Comparison of ENCODE assay signal across 15 mouse cellular contexts in the genomic region with DNA sequence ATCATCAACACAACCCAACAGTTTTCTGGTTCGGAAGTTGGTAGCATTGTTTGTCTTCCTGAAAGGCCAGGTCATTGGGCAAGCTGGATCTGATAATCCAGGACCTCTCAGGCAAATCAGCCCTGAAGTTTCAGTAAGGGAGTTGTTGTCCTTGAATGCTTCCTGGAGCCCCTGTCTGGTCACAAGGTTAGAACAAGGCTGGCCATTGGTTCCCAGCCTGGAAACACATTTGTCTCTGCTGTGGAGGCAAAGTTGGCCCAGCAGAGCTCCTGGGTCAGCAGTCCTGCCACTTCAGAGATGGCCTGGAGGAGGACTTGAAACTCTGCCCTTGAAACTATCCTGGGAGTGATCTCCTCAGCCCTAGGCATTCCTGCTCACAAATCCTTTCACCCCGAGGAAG. TPM values are rescaled to one million over a fixed set of nuclear protein-coding genes. Genes with fewer than 3 reads are reported as not detected.
A peak's percentile ranks its signal among the peaks of the same experiment; 100 is the strongest.
DNase-seq lines count a peak whose midpoint lies in the region; ATAC-seq and TF ChIP-seq lines count a peak whose summit lies in the region.
"Had no signal": no experiment of that assay in that cellular context is flagged by ENCODE, and none has a peak within 500 bp of the region (broad histone marks: within the 10 kb centered on the region; RNA-seq: fewer than 3 reads in every experiment).

No protein-coding gene starts in this region.

- no peaks in the 10 kb centered on the region for H3K9me3 ChIP-seq in hindbrain, embryonic 14.5 days (ENCODE audit: control insufficient read depth, low read length)
- no peaks in the 10 kb centered on the region for H3K9me3 ChIP-seq in hindbrain, embryonic 10.5 days
- H3K9me3 ChIP-seq in G1E (replicated peaks) = no peaks in the 10 kb centered on the region
- no peaks in the 10 kb centered on the region for H3K9me3 ChIP-seq in liver, embryonic 15.5 days (replicated peaks)
- H3K9me3 ChIP-seq: neural tube, embryonic 12.5 days had no signal

- DNase-seq in hindbrain, embryonic 14.5 days (ENCODE audit: low spot score) = no peak
- DNase-seq in hindbrain, embryonic 10.5 days (ENCODE audit: low spot score) = no peak
- DNase-seq in 416B (ENCODE audit: low read depth) = peak; percentile 86
- DNase-seq in G1E (ENCODE audit: low spot score) = peak; percentile 60
- no peak for DNase-seq in lung, postnatal 4 days
- no peak for DNase-seq in layer of hippocampus, adult 9-10 months (ENCODE audit: low spot score)
- DNase-seq: kidney, postnatal 4 days; lung, postnatal 10 days; right cerebral cortex, postnatal 4 days; thymus, adult 18-20 months had no signal

- H3K27ac ChIP-seq in hindbrain, embryonic 14.5 days = no peak overlapping the region
- no peak overlapping the region for H3K27ac ChIP-seq in hindbrain, embryonic 10.5 days
- H3K27ac ChIP-seq in liver, embryonic 15.5 days (replicated peaks) = no peak overlapping the region
- H3K27ac ChIP-seq: neural tube, embryonic 12.5 days had no signal

- no peak for TF ChIP-seq CTCF in G1E (IDR thresholded peaks at IDR 0.05; ENCODE audit: low read depth, low read length)

- WGBS in hindbrain, embryonic 14.5 days = 88% methylated on average over 2 of the region's 2 CpGs
- 90% methylated on average over 2 of the region's 2 CpGs for WGBS in hindbrain, embryonic 10.5 days
- WGBS in liver, embryonic 15.5 days (ENCODE audit: insufficient replicate concordance) = 19% methylated on average over 2 of the region's 2 CpGs

- H3K9ac ChIP-seq in hindbrain, embryonic 14.5 days = no peak overlapping the region
- no peak overlapping the region for H3K9ac ChIP-seq in liver, embryonic 15.5 days
- H3K9ac ChIP-seq: neural tube, embryonic 12.5 days had no signal

- H3K27me3 ChIP-seq in hindbrain, embryonic 14.5 days (ENCODE audit: control insufficient read depth, insufficient read depth, low read length) = peaks cover 15% of the 10 kb centered on the region
- H3K27me3 ChIP-seq in hindbrain, embryonic 10.5 days (ENCODE audit: insufficient read depth, poor library complexity, severe bottlenecking) = peaks cover 34% of the 10 kb centered on the region
- no peaks in the 10 kb centered on the region for H3K27me3 ChIP-seq in G1E (ENCODE audit: insufficient read depth, low read length)
- H3K27me3 ChIP-seq in liver, embryonic 15.5 days = peaks cover 12% of the 10 kb centered on the region

- H3K4me2 ChIP-seq in hindbrain, embryonic 14.5 days (replicated peaks) = peak overlapping the region; percentile 86
- peak overlapping the region; percentile 87 for H3K4me2 ChIP-seq in liver, embryonic 15.5 days

- ATAC-seq in hindbrain, embryonic 14.5 days (ENCODE audit: low FRiP score) = no peak
- 0 out of 2 replicates have a peak, but pooled peaks have one; percentile 22 for ATAC-seq in G1E (ENCODE audit: extremely low read depth, insufficient number of reproducible peaks, low FRiP score, poor library complexity, severe bottlenecking)
- no peak for ATAC-seq in liver, embryonic 15.5 days (ENCODE audit: insufficient read depth)

- no peaks in the 10 kb centered on the region for H3K36me3 ChIP-seq in hindbrain, embryonic 14.5 days (replicated peaks; ENCODE audit: control insufficient read depth, insufficient read depth)
- H3K36me3 ChIP-seq in hindbrain, embryonic 10.5 days = no peaks in the 10 kb centered on the region
- peaks cover 62% of the 10 kb centered on the region for H3K36me3 ChIP-seq in G1E (replicated peaks)
- no peaks in the 10 kb centered on the region for H3K36me3 ChIP-seq in liver, embryonic 15.5 days (replicated peaks)
- H3K36me3 ChIP-seq: neural tube, embryonic 12.5 days had no signal

- H3K4me1 ChIP-seq in hindbrain, embryonic 14.5 days (replicated peaks; ENCODE audit: control insufficient read depth, insufficient read depth, low read length) = no peaks in the 10 kb centered on the region
- H3K4me1 ChIP-seq in hindbrain, embryonic 10.5 days (replicated peaks) = peaks cover 18% of the 10 kb centered on the region
- H3K4me1 ChIP-seq in G1E (ENCODE audit: insufficient read depth, low read depth, low read length) = peaks cover 86% of the 10 kb centered on the region
- peaks cover 44% of the 10 kb centered on the region for H3K4me1 ChIP-seq in liver, embryonic 15.5 days (replicated peaks)

- peak overlapping the region; percentile 69 for H3K4me3 ChIP-seq in hindbrain, embryonic 14.5 days (replicated peaks; ENCODE audit: low read length)
- H3K4me3 ChIP-seq in hindbrain, embryonic 10.5 days = no peak overlapping the region
- peak overlapping the region; percentile 100 for H3K4me3 ChIP-seq in G1E (ENCODE audit: low read depth, low read length)
- peak overlapping the region; percentile 63 for H3K4me3 ChIP-seq in liver, embryonic 15.5 days (replicated peaks)
- H3K4me3 ChIP-seq: neural tube, embryonic 12.5 days had no signal

RNA-seq across cellular contexts. Expression of a gene that starts 2.1 kb away (rescaled TPM):
- 6.9 and 7.9 TPM in 2 replicates for polyA plus RNA-seq in hindbrain, embryonic 14.5 days (2014; fragmentation: Nextera tagmentation; extraction: Ambion mirVana)
- polyA plus RNA-seq in hindbrain, embryonic 10.5 days (2016; fragmentation: Nextera tagmentation; extraction: Ambion mirVana) = 0.68 and 0.85 TPM in 2 replicates
- 154 and 161 TPM in 2 replicates for total RNA-seq in G1E (2014; fragmentation: Nextera tagmentation)
- 109 and 119 TPM in 2 replicates for total RNA-seq in G1E (2017)
- 30.5 and 31.4 TPM in 2 replicates for polyA plus RNA-seq in G1E (2012)
- 2.8 and 2.9 TPM in 2 replicates for polyA plus RNA-seq in liver, embryonic 15.5 days (2015; fragmentation: Nextera tagmentation; extraction: Ambion mirVana)

RNA-seq across cellular contexts. Expression of a gene that starts 11.0 kb away (rescaled TPM):
- polyA plus RNA-seq in hindbrain, embryonic 14.5 days (2014; fragmentation: Nextera tagmentation; extraction: Ambion mirVana) = not detected in 2 replicates
- not detected in 2 replicates for polyA plus RNA-seq in hindbrain, embryonic 10.5 days (2016; fragmentation: Nextera tagmentation; extraction: Ambion mirVana)
- total RNA-seq in G1E (2014; fragmentation: Nextera tagmentation) (not detected in 2 replicates), G1E (2017) (0.06 and 0.11 TPM in 2 replicates)
- polyA plus RNA-seq in G1E (2012) = not detected in 2 replicates
- 0.03 TPM in 1 of 2 replicates, not detected in the other for polyA plus RNA-seq in liver, embryonic 15.5 days (2015; fragmentation: Nextera tagmentation; extraction: Ambion mirVana)
- total RNA-seq: ES-E14; heart, postnatal 25 days; left cerebral cortex, postnatal 36 days had no signal
- polyA plus RNA-seq: neural tube, embryonic 12.5 days had no signal

Comparison
In these comparisons a context has a peak if more than half of its experiments do, and no peak if none do; other contexts are left out.
1. DNase-seq: peak in 416B (single experiment) and G1E (single experiment); none in hindbrain, embryonic 14.5 days (single experiment), hindbrain, embryonic 10.5 days (single experiment), lung, postnatal 4 days (0 of 2) and layer of hippocampus, adult 9-10 months (single experiment).